Mouse (Mus musculus) thymus, postnatal 4 days (tissue): ENCODE measurements around the gene Krt23.
A peak's percentile ranks its signal among the peaks of the same experiment; 100 is the strongest.

Source experiments
- DNase-seq: peaks from one replicate; pipeline ENCODE4 v3.0.0; 2021

Gene Krt23

DNA sequence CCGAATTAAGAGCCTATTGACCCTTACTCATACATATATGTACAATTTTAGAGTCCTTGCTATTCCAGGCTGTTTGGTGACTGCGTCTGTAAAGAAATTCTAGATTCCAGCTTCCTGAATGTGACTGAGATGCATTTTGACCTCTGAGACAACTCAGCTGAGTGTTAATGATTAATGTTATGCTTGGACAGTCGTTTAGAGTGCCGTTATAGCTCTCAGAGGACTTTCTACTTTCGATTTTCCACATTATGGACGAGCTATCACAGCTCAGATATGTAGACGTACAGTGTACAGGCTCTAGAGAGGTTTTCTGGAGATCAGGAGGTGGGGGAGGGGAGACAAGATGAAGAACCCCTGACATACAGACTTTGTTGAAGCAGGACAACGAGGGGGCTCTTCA lies 51.7 kb downstream of the Krt23 start:
- no peak for DNase-seq

- DNase-seq: no peak
These were observed 53.5 kb downstream of the Krt23 start for GRCm38 (mm10) chr11:99439465-99439864.

DNA sequence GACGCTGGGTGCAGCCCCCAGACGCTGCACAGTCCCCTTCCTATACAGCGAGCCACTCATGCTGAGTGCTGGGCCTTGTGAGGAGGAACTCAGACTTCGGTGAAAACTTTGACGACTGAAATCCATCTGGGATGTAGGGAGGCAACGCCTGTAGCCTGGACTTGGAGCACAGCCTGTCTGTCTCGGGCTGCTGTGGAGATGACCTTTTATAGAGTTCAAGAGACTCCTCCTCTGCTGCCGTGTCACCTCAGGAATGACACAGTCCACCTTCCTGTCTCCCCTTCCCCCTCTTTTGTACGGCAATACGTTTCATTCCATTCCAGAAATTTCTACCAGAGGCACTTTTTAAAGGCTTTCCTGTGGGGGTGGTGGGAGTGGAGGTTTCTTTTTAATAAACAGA lies 55.0 kb downstream of the Krt23 start, which contains the start of gene Krt20:
TSS of gene Krt20 (minus strand) at position 179 of the 400 bp plus-strand sequence.
- DNase-seq: no peak

- DNase-seq: no peak
These were observed 56.3 kb downstream of the Krt23 start for GRCm38 (mm10) chr11:99436625-99437024.

GRCm38 (mm10) chr11:99430670-99431069 lies 62.3 kb downstream of the Krt23 start:
- DNase-seq: peak; percentile 14
